Mouse (Mus musculus): ENCODE results near the gene Dnttip1.
A peak's percentile ranks its signal among the peaks of the same experiment; 100 is the strongest.

Dnttip1 gene

GRCm38 (mm10) chr2:164754105-164754504 lies 8.3 kb downstream of the Dnttip1 start:
- no peak for DNase-seq (ENCODE audit: low read depth)

GRCm38 (mm10) chr2:164754800-164755199 lies 9.0 kb downstream of the Dnttip1 start:
- DNase-seq (ENCODE audit: low read depth) = no peak

GRCm38 (mm10) chr2:164757841-164758240 lies 12.1 kb downstream of the Dnttip1 start:
- no peak for DNase-seq (ENCODE audit: low read depth)

GRCm38 (mm10) chr2:164758692-164759091 lies 12.9 kb downstream of the Dnttip1 start:
- no peak for DNase-seq (ENCODE audit: low read depth)

GRCm38 (mm10) chr2:164760059-164760833 lies 14.5 kb downstream of the Dnttip1 start:
- DNase-seq (ENCODE audit: low read depth) = no peak

GRCm38 (mm10) chr2:164761502-164761901 lies 15.7 kb downstream of the Dnttip1 start:
- no peak for DNase-seq (ENCODE audit: low read depth)

- no peak for DNase-seq (ENCODE audit: low read depth)
Observed at GRCm38 (mm10) chr2:164761971-164762370, 16.2 kb downstream of the Dnttip1 start.

- DNase-seq (ENCODE audit: low read depth) = no peak
Observed at GRCm38 (mm10) chr2:164762593-164762992, 16.8 kb downstream of the Dnttip1 start.

GRCm38 (mm10) chr2:164765841-164766240 lies 20.1 kb downstream of the Dnttip1 start:
- no peak for DNase-seq (ENCODE audit: low read depth)

- DNase-seq (ENCODE audit: low read depth) = no peak
Observed at GRCm38 (mm10) chr2:164767812-164768540, 22.2 kb downstream of the Dnttip1 start.

- peak; percentile 99 for DNase-seq (ENCODE audit: low read depth)
Observed at GRCm38 (mm10) chr2:164769258-164770037, 23.7 kb downstream of the Dnttip1 start, which contains the start of gene Ube2c. Gene Ube2c, plus strand, starts transcription at chr2:164769898.

GRCm38 (mm10) chr2:164770279-164770678 lies 24.5 kb downstream of the Dnttip1 start:
- DNase-seq (ENCODE audit: low read depth) = no peak

GRCm38 (mm10) chr2:164771123-164771522 lies 25.3 kb downstream of the Dnttip1 start:
- DNase-seq (ENCODE audit: low read depth) = no peak

GRCm38 (mm10) chr2:164773229-164773988 lies 27.6 kb downstream of the Dnttip1 start:
- no peak for DNase-seq (ENCODE audit: low read depth)

GRCm38 (mm10) chr2:164773989-164774364 lies 28.2 kb downstream of the Dnttip1 start:
- no peak for DNase-seq (ENCODE audit: low read depth)

GRCm38 (mm10) chr2:164776130-164776529 lies 30.3 kb downstream of the Dnttip1 start:
- peak; percentile 69 for DNase-seq (ENCODE audit: low read depth)

- no peak for DNase-seq (ENCODE audit: low read depth)
Observed at GRCm38 (mm10) chr2:164776801-164777200, 31.0 kb downstream of the Dnttip1 start.

- no peak for DNase-seq (ENCODE audit: low read depth)
Observed at GRCm38 (mm10) chr2:164777246-164778014, 31.6 kb downstream of the Dnttip1 start.

- DNase-seq (ENCODE audit: low read depth) = no peak
Observed at GRCm38 (mm10) chr2:164778015-164778287, 32.2 kb downstream of the Dnttip1 start.

- DNase-seq (ENCODE audit: low read depth) = peak; percentile 25
Observed at GRCm38 (mm10) chr2:164778809-164779208, 33.0 kb downstream of the Dnttip1 start.

- DNase-seq (ENCODE audit: low read depth) = no peak
Observed at GRCm38 (mm10) chr2:164779481-164780086, 33.8 kb downstream of the Dnttip1 start, which contains the start of gene Tnnc2. Gene Tnnc2, minus strand, starts transcription at chr2:164779967.

Data from NIH3T3 (cell line).